Mouse (Mus musculus) intestine, embryonic 14.5 days (tissue): ENCODE measurements at regions not wholly inside any gene's neighbourhood (a gene's known extent, or its start where the extent isn't known, plus 50 kb on each side); places are given as distances from the start of the nearest gene placed in this dataset.

Source experiments
- ATAC-seq: fragments of 200-750 bp; cut with Nextera tagmentation; replicated peaks from 2 replicates; pipeline ENCODE4 v1.8.0; 2017; ENCODE audit warnings: low read depth, moderate number of reproducible peaks, moderate TSS enrichment, moderate library complexity; ENCODE audit not compliant: low FRiP score, low TSS enrichment
- DNase-seq: peaks from one replicate; pipeline ENCODE4 v3.0.0-alpha.2; 2018; ENCODE audit warnings: low spot score
- H3K27ac ChIP-seq: fragments of 300-500 bp; sonication (generic); 2 replicates; pipeline ENCODE4 v1.5.1; 2014; ENCODE audit warnings: low read depth, mild to moderate bottlenecking, control low read depth
- H3K27me3 ChIP-seq: fragments of 300-500 bp; sonication (generic); replicated peaks from 2 replicates; pipeline ENCODE4 v1.6.1; 2014; ENCODE audit warnings: low read length, control low read depth; ENCODE audit not compliant: control insufficient read depth, insufficient read depth
- H3K36me3 ChIP-seq: fragments of 300-500 bp; sonication (generic); 2 replicates; pipeline ENCODE4 v1.6.1; 2014; ENCODE audit warnings: low read length, control low read depth; ENCODE audit not compliant: control insufficient read depth, insufficient read depth
- H3K4me1 ChIP-seq: fragments of 300-500 bp; sonication (generic); replicated peaks from 2 replicates; pipeline ENCODE4 v1.6.1; 2014; ENCODE audit warnings: low read length, control low read depth, mixed read lengths; ENCODE audit not compliant: control insufficient read depth, insufficient read depth
- H3K4me2 ChIP-seq: fragments of 300-500 bp; sonication (generic); 2 replicates; pipeline ENCODE4 v1.6.1; 2014; ENCODE audit warnings: low read length
- H3K4me3 ChIP-seq: fragments of 300-500 bp; sonication (generic); 2 replicates; pipeline ENCODE4 v1.5.1; 2014; ENCODE audit warnings: low read depth, low read length, control low read depth, mixed read lengths
- H3K9ac ChIP-seq: fragments of 300-500 bp; sonication (generic); 2 replicates; pipeline ENCODE4 v1.6.1; 2014; ENCODE audit warnings: mild to moderate bottlenecking, low read length
- H3K9me3 ChIP-seq: fragments of 300-500 bp; sonication (generic); 2 replicates; pipeline ENCODE4 v1.6.1; 2016; ENCODE audit warnings: low read length, control low read depth; ENCODE audit not compliant: control insufficient read depth
- WGBS: fragments of 180-500 bp; shearing (Covaris S2); extraction: QIAGEN DNeasy Blood & Tissue Kit; methylation state at CpG from one replicate; pipeline ENCODE4 v1.1.7; 2014; 5-methylcytosine and 5-hydroxymethylcytosine counted together

GRCm38 (mm10) chr19:14162773-14163172, 249.4 kb downstream of the Olfr1505 start:
- no peaks in the 10 kb centered on the region for H3K4me1 ChIP-seq
- no peak overlapping the region for H3K9ac ChIP-seq
- WGBS: 37% methylated on average over 4 of the region's 4 CpGs
- ATAC-seq: no peak
- no peak overlapping the region for H3K4me2 ChIP-seq
- H3K9me3 ChIP-seq: no peaks in the 10 kb centered on the region
- no peaks in the 10 kb centered on the region for H3K27me3 ChIP-seq
- DNase-seq: no peak
- H3K36me3 ChIP-seq: no peaks in the 10 kb centered on the region
- no peak overlapping the region for H3K27ac ChIP-seq
- H3K4me3 ChIP-seq: no peak overlapping the region

DNA sequence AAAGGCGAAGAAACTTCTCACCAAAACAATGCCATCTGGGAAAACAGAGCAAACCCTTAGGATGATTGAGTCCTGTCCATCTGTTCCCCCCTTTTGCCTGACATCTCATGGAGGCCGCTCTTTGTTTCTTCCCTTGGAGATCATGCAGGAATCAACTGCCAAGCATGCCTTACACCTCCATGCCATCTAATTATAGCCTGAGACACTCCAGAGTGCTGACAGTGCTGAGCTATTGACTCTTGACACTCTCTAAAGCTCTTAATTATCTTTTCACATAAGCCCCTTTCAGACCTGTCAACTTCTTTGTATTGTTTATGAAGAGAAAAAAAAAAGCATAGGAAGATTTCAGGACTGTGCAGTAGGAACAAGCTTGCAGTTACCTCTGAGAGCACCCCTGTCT, 252.4 kb downstream of the Olfr1505 start:
- WGBS: 74% methylated on average over 2 of the region's 2 CpGs
- no peaks in the 10 kb centered on the region for H3K36me3 ChIP-seq
- H3K4me1 ChIP-seq: no peaks in the 10 kb centered on the region
- no peak for DNase-seq
- no peak overlapping the region for H3K4me3 ChIP-seq
- no peak for ATAC-seq
- H3K9ac ChIP-seq: no peak overlapping the region
- no peaks in the 10 kb centered on the region for H3K9me3 ChIP-seq
- H3K27ac ChIP-seq: no peak overlapping the region
- H3K4me2 ChIP-seq: no peak overlapping the region
- H3K27me3 ChIP-seq: no peaks in the 10 kb centered on the region

GRCm38 (mm10) chr19:14180244-14180643, 266.9 kb downstream of the Olfr1505 start:
- no peaks in the 10 kb centered on the region for H3K9me3 ChIP-seq
- no peak overlapping the region for H3K4me2 ChIP-seq
- no peak overlapping the region for H3K27ac ChIP-seq
- no peak overlapping the region for H3K4me3 ChIP-seq
- 15% methylated on average over 4 of the region's 4 CpGs for WGBS
- no peaks in the 10 kb centered on the region for H3K36me3 ChIP-seq
- ATAC-seq: 0 out of 2 replicates have a peak, but pooled peaks have one; percentile 62
- 0 out of 2 replicates have a peak, but pooled peaks cover 3% of the 10 kb centered on the region for H3K27me3 ChIP-seq
- DNase-seq: peak; percentile 70
- no peaks in the 10 kb centered on the region; the same call in 1 of the 2 replicates for H3K4me1 ChIP-seq
- H3K9ac ChIP-seq: no peak overlapping the region

- Histone ChIP-seq H3K9me3 (no peaks in the 10 kb centered on the region), H3K9ac (no peak overlapping the region), H3K27ac (no peak overlapping the region), H3K4me1 (no peaks in the 10 kb centered on the region; the same call in 1 of the 2 replicates), H3K36me3 (no peaks in the 10 kb centered on the region), H3K4me3 (no peak overlapping the region), H3K27me3 (0 out of 2 replicates have a peak, but pooled peaks cover 3% of the 10 kb centered on the region), H3K4me2 (no peak overlapping the region)
- DNase-seq: no peak
- no peak for ATAC-seq
- 61% methylated on average over 3 of the region's 3 CpGs for WGBS
Observed at GRCm38 (mm10) chr19:14180956-14181355, 267.6 kb downstream of the Olfr1505 start.

DNA sequence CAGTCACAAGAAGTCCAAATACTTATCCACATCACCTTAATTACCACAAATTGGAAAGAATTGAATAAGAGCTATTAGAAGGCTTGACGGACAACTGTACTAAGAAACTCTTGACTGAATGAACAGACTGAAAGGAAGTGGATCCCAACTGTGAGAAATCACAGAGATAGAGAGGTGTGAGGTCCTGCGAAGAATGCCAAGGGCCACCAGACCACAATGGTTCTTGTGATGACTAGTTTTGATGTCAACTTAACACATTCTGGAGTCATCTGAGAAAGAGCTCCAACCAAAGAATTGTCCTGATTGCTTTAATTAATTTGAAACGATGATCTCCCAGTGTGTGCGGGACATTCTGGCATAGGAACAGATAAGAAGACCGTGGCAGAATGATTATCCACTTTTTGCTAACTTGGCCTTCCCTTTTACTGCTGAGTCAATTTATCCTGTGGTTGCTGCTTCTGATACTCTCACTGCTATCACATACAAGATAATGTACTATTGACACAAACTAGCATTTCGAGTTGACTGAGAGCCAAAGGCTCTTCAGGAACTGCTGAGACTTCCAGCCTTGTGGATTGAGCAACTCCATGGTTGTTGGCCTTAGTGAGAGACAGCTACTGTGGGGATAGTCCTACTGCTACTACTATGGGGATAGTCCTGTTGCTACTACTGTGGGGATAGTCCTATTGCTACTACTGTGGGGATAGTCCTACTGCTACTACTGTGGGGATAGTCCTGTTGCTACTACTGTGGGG, 268.5 kb downstream of the Olfr1505 start:
- Histone ChIP-seq H3K9ac (no peak overlapping the region), H3K9me3 (no peaks in the 10 kb centered on the region), H3K4me1 (no peaks in the 10 kb centered on the region; the same call in 1 of the 2 replicates), H3K4me3 (no peak overlapping the region), H3K36me3 (no peaks in the 10 kb centered on the region), H3K4me2 (no peak overlapping the region), H3K27me3 (0 out of 2 replicates have a peak, but pooled peaks cover 3% of the 10 kb centered on the region), H3K27ac (no peak overlapping the region)
- WGBS: 85% methylated on average over 6 of the region's 6 CpGs
- ATAC-seq: no peak
- DNase-seq: no peak

DNA sequence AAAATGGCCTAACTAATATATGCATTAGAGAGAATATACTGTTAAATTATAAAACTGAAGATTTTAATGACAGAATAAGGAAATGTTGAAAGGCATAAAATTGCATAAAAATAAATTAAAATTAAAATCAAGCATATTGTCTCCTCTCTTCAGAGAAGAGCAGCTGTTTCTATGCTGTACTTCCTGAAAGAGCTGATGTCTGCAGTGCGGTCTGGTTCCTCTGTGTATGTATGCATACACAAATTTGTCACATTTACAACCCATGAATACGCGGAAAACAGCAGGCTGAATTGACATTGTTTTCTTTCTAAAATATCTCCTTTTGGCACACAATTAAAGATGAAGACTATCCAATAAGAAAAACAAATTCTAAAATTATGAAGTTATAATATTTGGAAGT, 278.5 kb downstream of the Olfr1505 start:
- no peak overlapping the region for H3K4me2 ChIP-seq
- no peaks in the 10 kb centered on the region for H3K27me3 ChIP-seq
- no peaks in the 10 kb centered on the region for H3K36me3 ChIP-seq
- no peak overlapping the region for H3K9ac ChIP-seq
- no peak overlapping the region for H3K4me3 ChIP-seq
- DNase-seq (no peak), ATAC-seq (no peak)
- no peaks in the 10 kb centered on the region for H3K9me3 ChIP-seq
- no peaks in the 10 kb centered on the region for H3K4me1 ChIP-seq
- H3K27ac ChIP-seq: no peak overlapping the region
- 70% methylated on average over 3 of the region's 3 CpGs for WGBS

GRCm38 (mm10) chr19:14197864-14198263, 284.5 kb downstream of the Olfr1505 start:
- Histone ChIP-seq H3K4me3 (no peak overlapping the region), H3K4me1 (no peaks in the 10 kb centered on the region), H3K9me3 (no peaks in the 10 kb centered on the region), H3K4me2 (no peak overlapping the region), H3K9ac (no peak overlapping the region), H3K27me3 (no peaks in the 10 kb centered on the region), H3K36me3 (no peaks in the 10 kb centered on the region), H3K27ac (no peak overlapping the region)
- WGBS: 89% methylated on average over 3 of the region's 3 CpGs
- DNase-seq (no peak), ATAC-seq (no peak)

DNA sequence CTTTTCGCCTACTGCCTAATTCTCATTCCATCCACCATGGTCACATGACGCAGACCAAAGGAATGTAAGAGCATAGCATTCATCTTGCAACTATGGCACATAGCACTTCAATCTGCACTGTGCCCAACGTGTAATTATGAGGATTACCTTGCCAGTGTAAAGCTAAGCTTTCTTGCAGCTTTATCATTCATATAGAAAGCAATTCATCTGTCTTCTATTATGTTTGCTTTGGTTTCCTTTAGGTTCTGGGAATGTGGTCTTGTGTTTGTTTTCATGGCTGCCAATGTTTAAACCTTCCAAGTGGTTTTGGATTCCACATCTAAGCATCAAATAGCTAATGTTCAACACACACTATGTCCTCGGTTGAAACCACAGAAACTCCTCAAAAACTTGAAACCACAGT, 307.2 kb downstream of the Olfr1505 start:
- no peaks in the 10 kb centered on the region for H3K9me3 ChIP-seq
- H3K4me3 ChIP-seq: no peak overlapping the region
- H3K27ac ChIP-seq: no peak overlapping the region
- ATAC-seq (no peak), DNase-seq (no peak)
- H3K27me3 ChIP-seq: 0 out of 2 replicates have a peak, but pooled peaks cover 5% of the 10 kb centered on the region
- no peak overlapping the region for H3K4me2 ChIP-seq
- WGBS: 54% methylated on average over 4 of the region's 4 CpGs
- no peaks in the 10 kb centered on the region for H3K4me1 ChIP-seq
- H3K36me3 ChIP-seq: no peaks in the 10 kb centered on the region
- no peak overlapping the region for H3K9ac ChIP-seq
